Mouse (Mus musculus): ENCODE data around the gene Klra4. TPM values are rescaled to one million over a fixed set of nuclear protein-coding genes. Genes with fewer than 3 reads are reported as not detected.

The Klra4 gene
- polyA plus RNA-seq, 1 experiment from 2014 or later: not detected

Other genes starting within 250 kb of the Klra4 start
- gene Gm17631, start 204.6 kb downstream of the Klra4 start, polyA plus RNA-seq (2014; fragmentation: Nextera tagmentation; extraction: Ambion mirVana): not detected in 2 replicates
- gene Klra17, start 190.6 kb downstream of the Klra4 start, polyA plus RNA-seq (2014; fragmentation: Nextera tagmentation; extraction: Ambion mirVana): not detected in 2 replicates
- not detected in 2 replicates for gene Klra5, start 149.6 kb downstream of the Klra4 start, polyA plus RNA-seq (2014; fragmentation: Nextera tagmentation; extraction: Ambion mirVana)
- gene Klra6, start 40.3 kb downstream of the Klra4 start, polyA plus RNA-seq (2014; fragmentation: Nextera tagmentation; extraction: Ambion mirVana): not detected in 2 replicates
- gene Klra8, start 62.6 kb upstream of the Klra4 start, polyA plus RNA-seq (2014; fragmentation: Nextera tagmentation; extraction: Ambion mirVana): not detected in 2 replicates
- gene Klra9, start 125.8 kb upstream of the Klra4 start, polyA plus RNA-seq (2014; fragmentation: Nextera tagmentation; extraction: Ambion mirVana): not detected in 2 replicates
- gene Klra7, start 166.1 kb upstream of the Klra4 start, polyA plus RNA-seq (2014; fragmentation: Nextera tagmentation; extraction: Ambion mirVana): not detected in 2 replicates
- not detected in 2 replicates for gene Klra10, start 214.7 kb upstream of the Klra4 start, polyA plus RNA-seq (2014; fragmentation: Nextera tagmentation; extraction: Ambion mirVana)

Measured in stomach, embryonic 14.5 days (tissue).